Comparison of ENCODE assay signal across 22 mouse cellular contexts in genomic region chr9:59512381-59512780, GRCm38 (mm10). TPM values are rescaled to one million over a fixed set of nuclear protein-coding genes. Genes with fewer than 3 reads are reported as not detected.
"Had no signal": no experiment of that assay in that cellular context is flagged by ENCODE, and none has a peak within 500 bp of the region (broad histone marks: within the 10 kb centered on the region; RNA-seq: fewer than 3 reads in every experiment).

No protein-coding gene starts in this region.

- H3K27me3 ChIP-seq: kidney, embryonic 15.5 days; neural tube, embryonic 13.5 days; stomach, embryonic 15.5 days had no signal

- DNase-seq: kidney, adult 8-10 months; kidney, postnatal 10 days; layer of hippocampus, adult 9-11 months; liver, embryonic 13.5 days; lung, adult 2 months; lung, postnatal 14 days; lung, postnatal 4 days; midbrain, embryonic 14.5 days; right cerebral cortex, postnatal 25 days; spleen, adult 18-20 months; thymus, postnatal 25 days had no signal

- H3K36me3 ChIP-seq: kidney, embryonic 15.5 days; liver, embryonic 13.5 days; neural tube, embryonic 13.5 days; stomach, embryonic 15.5 days had no signal

- H3K4me2 ChIP-seq: kidney, embryonic 15.5 days; liver, embryonic 13.5 days; midbrain, embryonic 11.5 days; neural tube, embryonic 13.5 days; stomach, embryonic 15.5 days had no signal

- H3K9me3 ChIP-seq: kidney, embryonic 15.5 days; liver, embryonic 13.5 days; neural tube, embryonic 13.5 days; stomach, embryonic 15.5 days had no signal

- H3K9ac ChIP-seq: kidney, embryonic 15.5 days; liver, embryonic 13.5 days; neural tube, embryonic 13.5 days; stomach, embryonic 15.5 days had no signal

- H3K4me3 ChIP-seq: kidney, embryonic 15.5 days; layer of hippocampus, adult 2 months; liver, embryonic 13.5 days; neural tube, embryonic 13.5 days; stomach, embryonic 15.5 days had no signal

- H3K27ac ChIP-seq: kidney, embryonic 15.5 days; layer of hippocampus, adult 2 months; liver, embryonic 13.5 days; neural tube, embryonic 13.5 days; stomach, embryonic 15.5 days had no signal

- H3K4me1 ChIP-seq: liver, embryonic 13.5 days; neural tube, embryonic 13.5 days; stomach, embryonic 15.5 days had no signal

RNA-seq across cellular contexts. Expression of gene Tmem202, which starts 27.3 kb away (rescaled TPM):
- total RNA-seq: megakaryocyte progenitor cell, adult 5-6 weeks; megakaryocyte-erythroid progenitor cell, adult 5-6 weeks had no signal
- polyA plus RNA-seq: kidney, embryonic 15.5 days; large intestine, adult 2 months; liver, adult 2 months; liver, embryonic 13.5 days; liver, embryonic 16.5 days; lung, embryonic 16.5 days; midbrain, embryonic 11.5 days; stomach, embryonic 15.5 days had no signal
